Mouse (Mus musculus) cerebellum, adult 2 months (tissue): ENCODE measurements around the gene Gpr160.

ENCODE experiments used
- CTCF ChIP-seq: fragments of 200-500 bp; IDR thresholded peaks from 2 replicates; pipeline ENCODE4 v1.5.1; 2011; ENCODE audit warnings: low read depth, mild to moderate bottlenecking, control low read depth, low read length, moderate library complexity, borderline replicate concordance; ENCODE audit not compliant: insufficient read depth
- POLR2A ChIP-seq: fragments of 200-500 bp; IDR thresholded peaks from 2 replicates; pipeline ENCODE4 v1.6.1; 2011; ENCODE audit warnings: low read length, control low read depth, borderline replicate concordance; ENCODE audit not compliant: insufficient read depth

DNA sequence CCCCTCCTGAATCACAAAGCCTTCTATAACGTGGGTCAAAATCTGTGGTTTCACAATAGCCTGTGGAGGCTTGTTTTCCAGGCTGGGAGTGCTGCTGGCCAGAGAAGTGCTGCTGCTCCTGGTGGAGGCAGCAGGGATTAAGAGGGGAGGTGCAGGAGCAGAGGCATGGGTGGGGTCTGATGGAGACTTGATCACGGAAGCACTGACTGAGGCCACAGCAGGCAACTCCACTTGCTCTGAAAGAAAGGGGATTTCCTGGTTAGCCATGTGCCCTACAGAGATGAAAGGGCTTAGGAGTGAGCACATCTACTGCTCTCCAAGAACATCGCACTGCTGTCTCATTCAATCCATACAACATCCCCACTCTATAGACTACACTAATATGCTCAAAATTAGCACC lies 74.1 kb downstream of the Gpr160 start:
- TF ChIP-seq CTCF (no peak), POLR2A (no peak)
